In genomic region chr6:89339447-89339846, GRCm38 (mm10) we compare ENCODE assay signal across 9 mouse cellular contexts. TPM values are rescaled to one million over a fixed set of nuclear protein-coding genes. Genes with fewer than 3 reads are reported as not detected.
DNase-seq lines count a peak whose midpoint lies in the region; ATAC-seq and TF ChIP-seq lines count a peak whose summit lies in the region.
"Had no signal": no experiment of that assay in that cellular context is flagged by ENCODE, and none has a peak within 500 bp of the region (broad histone marks: within the 10 kb centered on the region; RNA-seq: fewer than 3 reads in every experiment).

No protein-coding gene starts in this region.

- intact Hi-C loops in left cerebral cortex, postnatal 14 days (cut with DNase I), result no loop called here

- peaks cover 91% of the 10 kb centered on the region for H3K36me3 ChIP-seq in heart, embryonic 13.5 days
- peaks cover 43% of the 10 kb centered on the region for H3K36me3 ChIP-seq in lung, postnatal 0 days (ENCODE audit: insufficient read depth, low read length)
- H3K36me3 ChIP-seq in midbrain, embryonic 10.5 days, result peaks cover 99% of the 10 kb centered on the region

- peaks cover 58% of the 10 kb centered on the region for H3K4me1 ChIP-seq in heart, embryonic 13.5 days
- no peaks in the 10 kb centered on the region; the same call in 1 of the 2 replicates for H3K4me1 ChIP-seq in lung, postnatal 0 days (ENCODE audit: insufficient read depth, low read depth, low read length)
- peaks cover 44% of the 10 kb centered on the region for H3K4me1 ChIP-seq in midbrain, embryonic 10.5 days

- H3K4me2 ChIP-seq in heart, embryonic 13.5 days, result no peak overlapping the region
- H3K4me2 ChIP-seq in lung, postnatal 0 days (replicated peaks; ENCODE audit: low read depth, low read length), result no peak overlapping the region
- H3K4me2 ChIP-seq: stomach, embryonic 15.5 days had no signal

- no peak overlapping the region for H3K4me3 ChIP-seq in heart, embryonic 13.5 days
- no peak overlapping the region for H3K4me3 ChIP-seq in lung, postnatal 0 days (ENCODE audit: low read depth, low read length)
- H3K4me3 ChIP-seq in midbrain, embryonic 10.5 days, result no peak overlapping the region
- H3K4me3 ChIP-seq: megakaryocyte, embryonic 14.5 days; stomach, embryonic 15.5 days had no signal

- H3K27me3 ChIP-seq in heart, embryonic 13.5 days (replicated peaks), result no peaks in the 10 kb centered on the region
- H3K27me3 ChIP-seq in lung, postnatal 0 days (replicated peaks; ENCODE audit: insufficient read depth, low read length), result no peaks in the 10 kb centered on the region
- H3K27me3 ChIP-seq in midbrain, embryonic 10.5 days (ENCODE audit: low read depth, poor library complexity, severe bottlenecking), result no peaks in the 10 kb centered on the region
- H3K27me3 ChIP-seq: stomach, embryonic 15.5 days had no signal

- no peaks in the 10 kb centered on the region for H3K9me3 ChIP-seq in heart, embryonic 13.5 days
- H3K9me3 ChIP-seq in lung, postnatal 0 days (ENCODE audit: low read length), result no peaks in the 10 kb centered on the region
- no peaks in the 10 kb centered on the region for H3K9me3 ChIP-seq in midbrain, embryonic 10.5 days (replicated peaks)
- H3K9me3 ChIP-seq: megakaryocyte, embryonic 14.5 days; stomach, embryonic 15.5 days had no signal

- no peak for TF ChIP-seq EP300 in lung, postnatal 0 days (IDR thresholded peaks at IDR 0.05)

- ATAC-seq in heart, embryonic 13.5 days (ENCODE audit: extremely low read depth, insufficient number of reproducible peaks, low FRiP score, low TSS enrichment), result peak; percentile 43; the same call in 1 of the 2 replicates
- ATAC-seq in lung, postnatal 0 days, result peak; percentile 31; the same call in 1 of the 2 replicates

- H3K9ac ChIP-seq in heart, embryonic 13.5 days, result peak overlapping the region; percentile 58
- H3K9ac ChIP-seq in lung, postnatal 0 days (replicated peaks; ENCODE audit: low read depth), result no peak overlapping the region
- H3K9ac ChIP-seq: stomach, embryonic 15.5 days had no signal

- WGBS in heart, embryonic 13.5 days, result 54% methylated on average over 2 of the region's 2 CpGs
- WGBS in lung, postnatal 0 days, result 74% methylated on average over 2 of the region's 2 CpGs
- WGBS in midbrain, embryonic 10.5 days, result 80% methylated on average over 2 of the region's 2 CpGs

- peak; percentile 50 for TF ChIP-seq CTCF in lung, postnatal 0 days (IDR thresholded peaks at IDR 0.05)

- H3K27ac ChIP-seq in heart, embryonic 13.5 days (replicated peaks), result peak overlapping the region; percentile 76
- no peak overlapping the region for H3K27ac ChIP-seq in lung, postnatal 0 days (ENCODE audit: low read length)
- H3K27ac ChIP-seq in midbrain, embryonic 10.5 days (replicated peaks), result no peak overlapping the region
- H3K27ac ChIP-seq: stomach, embryonic 15.5 days had no signal

- peak; percentile 53 to 69 for DNase-seq in left cerebral cortex, postnatal 14 days (ENCODE audit: low spot score in 2 of 2)
- no peak for DNase-seq in left cerebral cortex, adult 18-20 months (ENCODE audit: low spot score in 2 of 2)
- DNase-seq in adrenal gland, postnatal 25 days, result peak; percentile 79
- peak; percentile 12 for DNase-seq in lung, postnatal 0 days (ENCODE audit: low spot score)
- DNase-seq in spleen, postnatal 36 days (ENCODE audit: low spot score in 2 of 2), result no peak
- DNase-seq in midbrain, embryonic 10.5 days (ENCODE audit: low spot score), result no peak

RNA-seq across cellular contexts. Expression of gene Plxna1, which starts 23.0 kb away (rescaled TPM):
- 100 to 1,000 TPM in 1 of 2 experiments, 10 to 100 TPM in 1; 94.4 to 107 TPM for total RNA-seq in left cerebral cortex, postnatal 14 days (2021)
- 10 to 100 TPM; 56.4 to 66.9 TPM for total RNA-seq in left cerebral cortex, adult 18-20 months (2021)
- 137 and 164 TPM in 2 replicates for total RNA-seq in adrenal gland, postnatal 25 days (2021)
- polyA plus RNA-seq in heart, embryonic 13.5 days (2015; fragmentation: Nextera tagmentation; extraction: Ambion mirVana), result 9.1 and 10.9 TPM in 2 replicates
- polyA plus RNA-seq in lung, postnatal 0 days (2015; fragmentation: Nextera tagmentation; extraction: Ambion mirVana), result 13.6 and 29.2 TPM in 2 replicates
- polyA plus RNA-seq in midbrain, embryonic 10.5 days (2016; fragmentation: Nextera tagmentation; extraction: Ambion mirVana), result 24.3 and 30.4 TPM in 2 replicates

Comparison
In these comparisons a context has a peak if more than half of its experiments do, and no peak if none do; other contexts are left out.
1. DNase-seq: peak in left cerebral cortex, postnatal 14 days (2 of 2), adrenal gland, postnatal 25 days (single experiment) and lung, postnatal 0 days (single experiment); none in left cerebral cortex, adult 18-20 months (0 of 2), spleen, postnatal 36 days (0 of 2) and midbrain, embryonic 10.5 days (single experiment).